Comparison of ENCODE assay signal across 10 mouse cellular contexts in genomic region chr1:89676411-89676810, GRCm38 (mm10).
DNase-seq lines count a peak whose midpoint lies in the region; ATAC-seq lines count a peak whose summit lies in the region.
"Had no signal": no experiment of that assay in that cellular context is flagged by ENCODE, and none has a peak within 500 bp of the region (broad histone marks: within the 10 kb centered on the region; RNA-seq: fewer than 3 reads in every experiment).

No protein-coding gene starts in this region.

- 69% methylated on average over 4 of the region's 4 CpGs for WGBS in forebrain, embryonic 14.5 days
- WGBS in forebrain, embryonic 16.5 days, result 72% methylated on average over 4 of the region's 4 CpGs

- no peaks in the 10 kb centered on the region for H3K9me3 ChIP-seq in forebrain, embryonic 14.5 days (replicated peaks; ENCODE audit: control insufficient read depth, low read length)
- H3K9me3 ChIP-seq in forebrain, embryonic 16.5 days (ENCODE audit: control insufficient read depth, low read length), result no peaks in the 10 kb centered on the region

- H3K27me3 ChIP-seq in forebrain, embryonic 14.5 days (replicated peaks; ENCODE audit: control insufficient read depth, insufficient read depth, low read length), result peaks cover 70% of the 10 kb centered on the region
- peaks cover 37% of the 10 kb centered on the region for H3K27me3 ChIP-seq in forebrain, embryonic 16.5 days (replicated peaks; ENCODE audit: control insufficient read depth, insufficient read depth, low read length)

- ATAC-seq in forebrain, embryonic 14.5 days, result no peak
- ATAC-seq in forebrain, embryonic 16.5 days, result no peak

- DNase-seq in forebrain, embryonic 14.5 days (ENCODE audit: low spot score), result peak; percentile 56
- DNase-seq in ovary, postnatal 14 days (ENCODE audit: low spot score), result peak; percentile 15
- DNase-seq in ovary, adult 18-20 months (ENCODE audit: low spot score), result no peak
- peak; percentile 89 for DNase-seq in cerebellum, adult 9-10 months
- DNase-seq in lung, postnatal 14 days, result peak; percentile 51
- no peak for DNase-seq in gastrocnemius, postnatal 36 days
- DNase-seq in Muller cell, postnatal 12 days (ENCODE audit: inconsistent ontology term), result no peak

- intact Hi-C loops in gastrocnemius, postnatal 36 days (cut with DNase I), result no loop called here

- peaks cover 17% of the 10 kb centered on the region; the same call in 1 of the 2 replicates for H3K36me3 ChIP-seq in forebrain, embryonic 14.5 days (ENCODE audit: control insufficient read depth, insufficient read depth, low read length)
- peaks cover 4% of the 10 kb centered on the region; the same call in 1 of the 2 replicates for H3K36me3 ChIP-seq in forebrain, embryonic 16.5 days (ENCODE audit: control insufficient read depth, insufficient read depth)

- peaks cover 15% of the 10 kb centered on the region for H3K4me1 ChIP-seq in forebrain, embryonic 14.5 days (ENCODE audit: control insufficient read depth, insufficient read depth, low read length)
- H3K4me1 ChIP-seq in forebrain, embryonic 16.5 days (replicated peaks; ENCODE audit: control insufficient read depth, insufficient read depth, low read length), result peaks cover 26% of the 10 kb centered on the region

- no peak overlapping the region for H3K27ac ChIP-seq in forebrain, embryonic 14.5 days (ENCODE audit: low read depth, low read length)
- H3K27ac ChIP-seq in forebrain, embryonic 16.5 days (ENCODE audit: low read length), result no peak overlapping the region
- H3K27ac ChIP-seq: hindbrain, embryonic 14.5 days; macrophage had no signal

- H3K9ac ChIP-seq in forebrain, embryonic 14.5 days (ENCODE audit: low read length), result no peak overlapping the region
- no peak overlapping the region for H3K9ac ChIP-seq in forebrain, embryonic 16.5 days (replicated peaks; ENCODE audit: low read depth, low read length)
- H3K9ac ChIP-seq: hindbrain, embryonic 14.5 days had no signal

- H3K4me2 ChIP-seq in forebrain, embryonic 14.5 days (ENCODE audit: low read length), result no peak overlapping the region
- H3K4me2 ChIP-seq in forebrain, embryonic 16.5 days (ENCODE audit: low read length), result no peak overlapping the region
- H3K4me2 ChIP-seq: hindbrain, embryonic 14.5 days had no signal

- no peak overlapping the region for H3K4me3 ChIP-seq in forebrain, embryonic 14.5 days (ENCODE audit: low read depth, low read length)
- H3K4me3 ChIP-seq in forebrain, embryonic 16.5 days (replicated peaks; ENCODE audit: low read length), result no peak overlapping the region

Comparison
In these comparisons a context has a peak if more than half of its experiments do, and no peak if none do; other contexts are left out.
1. DNase-seq: peak in forebrain, embryonic 14.5 days (single experiment), ovary, postnatal 14 days (single experiment), cerebellum, adult 9-10 months (single experiment) and lung, postnatal 14 days (single experiment); none in ovary, adult 18-20 months (single experiment), gastrocnemius, postnatal 36 days (0 of 2) and Muller cell, postnatal 12 days (single experiment).